21 mouse cellular contexts compared by ENCODE assay signal in genomic region chr2:179599886-179600285, GRCm38 (mm10).
DNase-seq lines count a peak whose midpoint lies in the region; ATAC-seq and TF ChIP-seq lines count a peak whose summit lies in the region.
"Had no signal": no experiment of that assay in that cellular context is flagged by ENCODE, and none has a peak within 500 bp of the region (broad histone marks: within the 10 kb centered on the region; RNA-seq: fewer than 3 reads in every experiment).

No protein-coding gene starts in this region.

- TF ChIP-seq POLR2A in brain, embryonic 14.5 days (IDR thresholded peaks at IDR 0.05; ENCODE audit: borderline replicate concordance, extremely low read depth, insufficient read depth, insufficient read length, poor library complexity, severe bottlenecking) = no peak

- 0 out of 2 replicates have a peak, but pooled peaks have one; percentile 29 for ATAC-seq in forebrain, embryonic 15.5 days (replicated peaks)
- no peak for ATAC-seq in forebrain, embryonic 11.5 days (replicated peaks; ENCODE audit: low FRiP score)
- ATAC-seq in midbrain, embryonic 16.5 days = 0 out of 2 replicates have a peak, but pooled peaks have one; percentile 20
- ATAC-seq in midbrain, postnatal 0 days (ENCODE audit: low FRiP score) = no peak
- ATAC-seq: intestine, embryonic 16.5 days had no signal

- H3K4me1 ChIP-seq in forebrain, embryonic 15.5 days = peaks cover 23% of the 10 kb centered on the region
- H3K4me1 ChIP-seq in forebrain, embryonic 11.5 days (replicated peaks; ENCODE audit: control insufficient read depth, insufficient read depth, low read length) = peaks cover 13% of the 10 kb centered on the region; the same call in 1 of the 2 replicates
- peaks cover 10% of the 10 kb centered on the region; the same call in 1 of the 2 replicates for H3K4me1 ChIP-seq in midbrain, embryonic 16.5 days (ENCODE audit: control insufficient read depth, insufficient read depth, low read length)
- H3K4me1 ChIP-seq in midbrain, postnatal 0 days (ENCODE audit: insufficient read depth, low read length) = 0 out of 2 replicates have a peak, but pooled peaks cover 3% of the 10 kb centered on the region
- H3K4me1 ChIP-seq: heart, embryonic 13.5 days; limb, embryonic 10.5 days had no signal

- no peak for TF ChIP-seq CTCF in midbrain, postnatal 0 days (IDR thresholded peaks at IDR 0.05)
- TF ChIP-seq CTCF in brain, embryonic 14.5 days (IDR thresholded peaks at IDR 0.05; ENCODE audit: borderline replicate concordance, extremely low read depth, insufficient read depth, insufficient read length) = no peak

- 59% methylated on average over 1 of the region's 1 CpGs for WGBS in forebrain, embryonic 15.5 days
- 86% methylated on average over 1 of the region's 1 CpGs for whole genome bisulfite sequencing in forebrain, embryonic 11.5 days
- WGBS in midbrain, embryonic 16.5 days = 74% methylated on average over 1 of the region's 1 CpGs
- 77% methylated on average over 1 of the region's 1 CpGs for WGBS in midbrain, postnatal 0 days

- H3K4me2 ChIP-seq in forebrain, embryonic 15.5 days (replicated peaks) = no peak overlapping the region
- H3K4me2 ChIP-seq in forebrain, embryonic 11.5 days (ENCODE audit: low read depth, low read length, severe bottlenecking) = no peak overlapping the region
- no peak overlapping the region for H3K4me2 ChIP-seq in midbrain, embryonic 16.5 days (ENCODE audit: low read length)
- no peak overlapping the region for H3K4me2 ChIP-seq in midbrain, postnatal 0 days (ENCODE audit: low read depth, low read length, poor library complexity, severe bottlenecking)
- H3K4me2 ChIP-seq: heart, embryonic 13.5 days; liver, embryonic 11.5 days; lung, embryonic 14.5 days had no signal

- no peaks in the 10 kb centered on the region for H3K36me3 ChIP-seq in forebrain, embryonic 15.5 days
- no peaks in the 10 kb centered on the region for H3K36me3 ChIP-seq in forebrain, embryonic 11.5 days (ENCODE audit: control insufficient read depth, insufficient read depth, low read length)
- no peaks in the 10 kb centered on the region for H3K36me3 ChIP-seq in midbrain, embryonic 16.5 days (ENCODE audit: control insufficient read depth, insufficient read depth, low read length)
- no peaks in the 10 kb centered on the region for H3K36me3 ChIP-seq in midbrain, postnatal 0 days (ENCODE audit: insufficient read depth, low read length)
- H3K36me3 ChIP-seq: heart, embryonic 13.5 days; limb, embryonic 10.5 days had no signal

- no peak overlapping the region for H3K9ac ChIP-seq in forebrain, embryonic 15.5 days (replicated peaks)
- H3K9ac ChIP-seq in forebrain, embryonic 11.5 days (ENCODE audit: low read length) = no peak overlapping the region
- no peak overlapping the region for H3K9ac ChIP-seq in midbrain, embryonic 16.5 days (ENCODE audit: low read depth, low read length)
- H3K9ac ChIP-seq in midbrain, postnatal 0 days (replicated peaks; ENCODE audit: low read length, poor library complexity, severe bottlenecking) = no peak overlapping the region
- H3K9ac ChIP-seq: heart, embryonic 13.5 days; lung, embryonic 14.5 days had no signal

- H3K27ac ChIP-seq in forebrain, embryonic 15.5 days (replicated peaks) = no peak overlapping the region
- H3K27ac ChIP-seq in forebrain, embryonic 11.5 days (ENCODE audit: low read depth, low read length) = no peak overlapping the region
- H3K27ac ChIP-seq in midbrain, embryonic 16.5 days (ENCODE audit: low read length) = no peak overlapping the region
- H3K27ac ChIP-seq in midbrain, postnatal 0 days (ENCODE audit: low read depth, low read length) = no peak overlapping the region
- H3K27ac ChIP-seq: heart, embryonic 13.5 days; kidney, postnatal 0 days; limb, embryonic 10.5 days; macrophage had no signal

- no peak for DNase-seq in forebrain, embryonic 11.5 days (ENCODE audit: low spot score)
- DNase-seq in midbrain, postnatal 0 days (ENCODE audit: low spot score) = no peak
- peak; percentile 40 for DNase-seq in brain, embryonic 14.5 days (ENCODE audit: low read depth)
- DNase-seq in cerebellum, postnatal 25 days = peak; percentile 25 to 63
- no peak for DNase-seq in lung, adult 18-20 months
- no peak for DNase-seq in heart, adult 8-10 months (ENCODE audit: low spot score)
- DNase-seq: B cell, adult 2 months; heart, postnatal 4 days; layer of hippocampus, postnatal 36 days; lung, embryonic 14.5 days; midbrain, embryonic 14.5 days; right cerebral cortex, postnatal 14 days; thymus, postnatal 14 days had no signal

- no peaks in the 10 kb centered on the region for H3K27me3 ChIP-seq in forebrain, embryonic 15.5 days
- H3K27me3 ChIP-seq in forebrain, embryonic 11.5 days (ENCODE audit: control insufficient read depth, insufficient read depth, low read length) = no peaks in the 10 kb centered on the region
- H3K27me3 ChIP-seq in midbrain, embryonic 16.5 days (ENCODE audit: control insufficient read depth, insufficient read depth, low read depth, low read length) = no peaks in the 10 kb centered on the region
- no peaks in the 10 kb centered on the region for H3K27me3 ChIP-seq in midbrain, postnatal 0 days (ENCODE audit: insufficient read depth, low read length)
- H3K27me3 ChIP-seq: heart, embryonic 13.5 days had no signal

- no peaks in the 10 kb centered on the region for H3K9me3 ChIP-seq in forebrain, embryonic 15.5 days
- no peaks in the 10 kb centered on the region for H3K9me3 ChIP-seq in forebrain, embryonic 11.5 days (ENCODE audit: control insufficient read depth, low read length)
- no peaks in the 10 kb centered on the region for H3K9me3 ChIP-seq in midbrain, embryonic 16.5 days (replicated peaks; ENCODE audit: control insufficient read depth, low read length, poor library complexity, severe bottlenecking)
- H3K9me3 ChIP-seq in midbrain, postnatal 0 days (ENCODE audit: low read length) = no peaks in the 10 kb centered on the region
- H3K9me3 ChIP-seq: heart, embryonic 13.5 days; limb, embryonic 10.5 days had no signal

- no peak overlapping the region for H3K4me3 ChIP-seq in forebrain, embryonic 15.5 days
- H3K4me3 ChIP-seq in forebrain, embryonic 11.5 days (ENCODE audit: low read depth, low read length) = no peak overlapping the region
- no peak overlapping the region for H3K4me3 ChIP-seq in midbrain, embryonic 16.5 days (ENCODE audit: low read depth, low read length)
- H3K4me3 ChIP-seq in midbrain, postnatal 0 days (ENCODE audit: low read depth, low read length) = no peak overlapping the region
- H3K4me3 ChIP-seq: heart, embryonic 13.5 days; limb, embryonic 10.5 days had no signal

Comparison
In these comparisons a context has a peak if more than half of its experiments do, and no peak if none do; other contexts are left out.
1. ATAC-seq: peak in forebrain, embryonic 15.5 days (single experiment) and midbrain, embryonic 16.5 days (single experiment); none in forebrain, embryonic 11.5 days (single experiment) and midbrain, postnatal 0 days (single experiment).
2. DNase-seq: peak in brain, embryonic 14.5 days (single experiment) and cerebellum, postnatal 25 days (2 of 2); none in forebrain, embryonic 11.5 days (single experiment), midbrain, postnatal 0 days (single experiment), lung, adult 18-20 months (0 of 2) and heart, adult 8-10 months (single experiment).